Mouse (Mus musculus): ENCODE results near the gene Cacng2. TPM values are rescaled to one million over a fixed set of nuclear protein-coding genes. Genes with fewer than 3 reads are reported as not detected.

Gene Cacng2
- polyA plus RNA-seq, 1 experiment from 2014 or later: 15.7 TPM

DNA sequence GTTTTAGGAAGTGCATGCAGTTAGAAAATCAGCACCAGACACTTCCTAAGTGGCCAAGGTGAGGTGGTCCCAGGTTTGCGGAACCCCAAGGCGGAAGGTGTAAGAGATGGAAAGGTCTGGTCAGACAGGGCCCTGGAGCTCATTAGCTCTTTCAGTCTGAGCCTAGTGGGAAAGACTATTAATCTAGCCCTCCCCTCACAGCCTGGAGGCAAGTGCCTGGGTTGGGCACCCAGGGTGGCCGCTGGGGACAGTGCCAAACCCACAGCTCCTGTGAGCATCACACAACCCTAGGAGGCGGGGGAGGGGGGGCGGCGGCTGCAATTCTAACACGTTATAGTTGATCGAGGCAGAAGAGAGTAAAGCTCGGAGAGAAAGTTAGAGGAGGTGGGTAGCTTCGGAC, 3.6 kb downstream of the Cacng2 start:
- 48% methylated on average over 10 of the region's 10 CpGs for WGBS
- peaks cover 20% of the 10 kb centered on the region for H3K4me1 ChIP-seq (ENCODE audit: control insufficient read depth, insufficient read depth, low read depth, low read length)
- no peaks in the 10 kb centered on the region for H3K27me3 ChIP-seq (replicated peaks; ENCODE audit: control insufficient read depth, insufficient read depth, low read length)
- peak overlapping the region; percentile 79 for H3K4me2 ChIP-seq (ENCODE audit: low read length)
- no peak overlapping the region for H3K27ac ChIP-seq (ENCODE audit: low read depth, low read length)
- H3K9ac ChIP-seq (ENCODE audit: low read depth, low read length): peak overlapping the region; percentile 91
- H3K4me3 ChIP-seq (ENCODE audit: low read length): peak overlapping the region; percentile 69
- no peaks in the 10 kb centered on the region for H3K9me3 ChIP-seq (ENCODE audit: control insufficient read depth, low read length)
- no peak for ATAC-seq
- H3K36me3 ChIP-seq (ENCODE audit: control insufficient read depth, insufficient read depth, low read length): no peaks in the 10 kb centered on the region

DNA sequence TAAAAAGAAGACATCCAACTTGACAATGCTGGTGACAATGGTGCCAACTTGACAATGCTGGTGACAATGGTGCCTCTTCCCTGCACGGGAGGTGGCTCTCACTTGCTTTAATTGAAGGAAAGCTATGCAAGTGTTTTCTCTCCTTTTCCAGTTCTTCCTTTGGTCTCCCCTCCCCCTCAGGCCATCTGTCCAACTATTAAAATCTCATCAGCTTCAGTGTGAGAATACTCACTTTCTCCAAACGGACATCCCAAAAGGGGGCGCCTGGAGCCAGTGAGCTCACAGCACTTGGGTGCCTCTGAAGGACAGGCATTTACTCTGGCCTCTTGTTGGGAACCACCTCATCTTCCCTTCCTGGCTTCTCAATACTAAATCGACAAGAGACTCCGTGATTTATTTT, 20.3 kb downstream of the Cacng2 start:
- Histone ChIP-seq H3K36me3 (ENCODE audit: control insufficient read depth, insufficient read depth, low read length) (no peaks in the 10 kb centered on the region), H3K9ac (ENCODE audit: low read depth, low read length) (no peak overlapping the region), H3K27ac (ENCODE audit: low read depth, low read length) (no peak overlapping the region), H3K27me3 (replicated peaks; ENCODE audit: control insufficient read depth, insufficient read depth, low read length) (no peaks in the 10 kb centered on the region), H3K4me2 (ENCODE audit: low read length) (no peak overlapping the region), H3K4me3 (ENCODE audit: low read length) (no peak overlapping the region), H3K9me3 (ENCODE audit: control insufficient read depth, low read length) (no peaks in the 10 kb centered on the region), H3K4me1 (ENCODE audit: control insufficient read depth, insufficient read depth, low read depth, low read length) (0 out of 2 replicates have a peak, but pooled peaks cover 4% of the 10 kb centered on the region)
- WGBS: 41% methylated on average over 5 of the region's 5 CpGs
- ATAC-seq: no peak

DNA sequence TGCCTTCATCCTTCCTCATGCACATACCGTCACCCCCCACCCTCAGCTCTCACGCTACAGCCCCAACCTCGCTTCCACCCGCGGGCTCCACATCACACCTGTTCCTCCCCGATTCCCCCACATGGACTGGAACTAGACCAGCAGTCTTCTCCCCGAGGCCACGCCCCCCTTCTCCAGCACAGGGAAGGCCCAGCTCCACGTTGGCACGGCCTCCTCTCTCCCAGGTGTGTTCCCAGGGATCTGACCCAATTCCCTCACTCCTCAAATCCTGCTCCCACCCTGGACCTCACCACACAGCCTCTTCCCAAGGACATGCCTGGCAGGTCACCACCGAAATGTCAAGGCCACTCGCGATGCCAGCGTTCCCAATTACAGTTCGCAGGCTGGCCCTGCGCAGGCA, 23.8 kb downstream of the Cacng2 start:
- H3K4me2 ChIP-seq (ENCODE audit: low read length): no peak overlapping the region
- no peaks in the 10 kb centered on the region for H3K36me3 ChIP-seq (ENCODE audit: control insufficient read depth, insufficient read depth, low read length)
- ATAC-seq: peak; percentile 37; the same call in 1 of the 2 replicates
- 86% methylated on average over 16 of the region's 16 CpGs for WGBS
- H3K27ac ChIP-seq (ENCODE audit: low read depth, low read length): no peak overlapping the region; the same call in 1 of the 2 replicates
- H3K9ac ChIP-seq (ENCODE audit: low read depth, low read length): no peak overlapping the region
- H3K4me1 ChIP-seq (ENCODE audit: control insufficient read depth, insufficient read depth, low read depth, low read length): 0 out of 2 replicates have a peak, but pooled peaks cover 4% of the 10 kb centered on the region
- no peaks in the 10 kb centered on the region for H3K27me3 ChIP-seq (replicated peaks; ENCODE audit: control insufficient read depth, insufficient read depth, low read length)
- H3K9me3 ChIP-seq (ENCODE audit: control insufficient read depth, low read length): no peaks in the 10 kb centered on the region
- H3K4me3 ChIP-seq (ENCODE audit: low read length): no peak overlapping the region

DNA sequence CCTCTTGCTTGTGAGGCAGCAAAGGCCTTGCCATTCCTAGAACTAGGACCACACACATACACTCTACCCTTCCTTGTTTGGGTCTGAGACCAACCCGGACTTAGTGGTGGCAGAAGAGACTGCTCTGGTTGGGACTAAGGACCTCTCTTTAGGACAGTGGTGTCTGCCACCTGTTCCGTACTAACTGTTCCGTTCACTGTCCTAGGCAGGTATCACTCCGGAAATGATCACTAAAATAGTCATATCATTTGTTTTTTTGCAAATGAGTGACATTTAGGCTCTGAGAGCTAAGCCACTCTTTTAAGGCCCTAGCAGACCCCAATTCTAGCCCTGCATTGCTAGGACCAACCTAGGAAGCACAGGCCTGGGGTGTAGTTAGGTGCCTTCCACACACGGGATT, 26.2 kb downstream of the Cacng2 start:
- Histone ChIP-seq H3K4me1 (ENCODE audit: control insufficient read depth, insufficient read depth, low read depth, low read length) (0 out of 2 replicates have a peak, but pooled peaks cover 4% of the 10 kb centered on the region), H3K27ac (ENCODE audit: low read depth, low read length) (no peak overlapping the region), H3K36me3 (ENCODE audit: control insufficient read depth, insufficient read depth, low read length) (no peaks in the 10 kb centered on the region), H3K4me2 (ENCODE audit: low read length) (no peak overlapping the region), H3K27me3 (replicated peaks; ENCODE audit: control insufficient read depth, insufficient read depth, low read length) (no peaks in the 10 kb centered on the region), H3K4me3 (ENCODE audit: low read length) (no peak overlapping the region), H3K9me3 (ENCODE audit: control insufficient read depth, low read length) (no peaks in the 10 kb centered on the region), H3K9ac (ENCODE audit: low read depth, low read length) (no peak overlapping the region)
- WGBS: 90% methylated on average over 5 of the region's 5 CpGs
- ATAC-seq: no peak

DNA sequence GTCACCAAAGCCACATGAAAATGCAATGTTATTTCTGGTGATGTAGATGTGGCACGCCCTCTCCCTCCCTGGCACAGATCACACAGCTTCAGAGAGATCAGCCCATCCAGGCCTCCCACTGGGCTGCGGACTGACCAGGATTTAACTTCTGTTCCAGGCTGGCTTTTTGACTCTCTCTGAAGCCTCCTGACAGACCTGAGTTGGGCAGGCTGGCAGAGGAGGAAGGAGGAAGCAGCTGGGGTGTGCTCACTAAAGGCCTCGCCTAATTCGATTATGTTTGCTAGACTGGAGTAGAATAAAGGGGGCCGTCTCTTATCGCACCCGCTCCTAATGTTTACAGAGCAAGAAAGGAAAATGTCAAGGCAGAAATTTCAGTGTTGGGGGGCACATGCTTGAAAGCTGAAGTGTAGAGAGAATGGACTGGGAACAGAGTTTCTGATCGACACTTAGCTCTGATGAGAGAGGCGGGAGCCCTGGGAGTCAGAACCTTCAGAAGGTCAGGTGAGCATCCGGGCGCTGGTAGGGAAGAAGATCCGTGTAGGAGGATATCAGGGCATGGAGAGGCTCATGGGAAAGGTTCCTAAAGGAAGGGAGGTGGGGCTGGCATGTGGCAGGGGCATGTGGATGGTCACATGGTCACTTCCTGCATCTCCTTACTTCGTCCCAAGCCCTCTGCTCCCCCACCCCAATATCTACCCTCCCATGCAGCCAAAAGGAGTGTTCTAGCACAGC, 36.8 kb downstream of the Cacng2 start:
- H3K27ac ChIP-seq (ENCODE audit: low read depth, low read length): peak overlapping the region; percentile 44; the same call in 1 of the 2 replicates
- H3K27me3 ChIP-seq (replicated peaks; ENCODE audit: control insufficient read depth, insufficient read depth, low read length): no peaks in the 10 kb centered on the region
- H3K36me3 ChIP-seq (ENCODE audit: control insufficient read depth, insufficient read depth, low read length): no peaks in the 10 kb centered on the region
- H3K4me2 ChIP-seq (ENCODE audit: low read length): no peak overlapping the region
- no peaks in the 10 kb centered on the region for H3K9me3 ChIP-seq (ENCODE audit: control insufficient read depth, low read length)
- H3K4me1 ChIP-seq (ENCODE audit: control insufficient read depth, insufficient read depth, low read depth, low read length): peaks cover 14% of the 10 kb centered on the region
- H3K9ac ChIP-seq (ENCODE audit: low read depth, low read length): no peak overlapping the region
- 27% methylated on average over 13 of the region's 13 CpGs for WGBS
- ATAC-seq: peak; percentile 55
- H3K4me3 ChIP-seq (ENCODE audit: low read length): no peak overlapping the region

DNA sequence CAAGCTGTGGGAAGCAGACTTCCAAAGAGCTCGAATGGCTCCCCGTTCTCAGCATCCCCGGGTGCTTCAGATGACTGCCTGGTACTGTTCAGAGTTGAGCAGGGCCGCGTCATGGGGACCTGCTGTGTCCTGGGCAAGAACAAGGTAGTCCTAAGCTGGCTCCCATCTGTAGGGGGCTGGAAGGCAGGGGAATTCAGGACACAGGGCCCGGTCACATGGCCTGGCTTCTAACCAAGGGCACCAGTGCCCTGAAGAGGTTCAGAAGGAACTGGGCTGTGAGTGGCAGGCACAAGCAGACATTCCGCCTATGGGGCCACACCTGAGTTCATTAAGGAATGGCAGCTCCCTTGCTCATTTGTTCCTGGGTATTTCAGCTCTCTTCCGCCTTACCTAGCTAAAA, 37.7 kb downstream of the Cacng2 start:
- no peak overlapping the region for H3K27ac ChIP-seq (ENCODE audit: low read depth, low read length)
- H3K27me3 ChIP-seq (replicated peaks; ENCODE audit: control insufficient read depth, insufficient read depth, low read length): no peaks in the 10 kb centered on the region
- no peaks in the 10 kb centered on the region for H3K9me3 ChIP-seq (ENCODE audit: control insufficient read depth, low read length)
- no peaks in the 10 kb centered on the region for H3K36me3 ChIP-seq (ENCODE audit: control insufficient read depth, insufficient read depth, low read length)
- 42% methylated on average over 8 of the region's 8 CpGs for WGBS
- H3K4me1 ChIP-seq (ENCODE audit: control insufficient read depth, insufficient read depth, low read depth, low read length): peaks cover 14% of the 10 kb centered on the region
- no peak for ATAC-seq
- no peak overlapping the region for H3K4me3 ChIP-seq (ENCODE audit: low read length)
- no peak overlapping the region for H3K4me2 ChIP-seq (ENCODE audit: low read length)
- no peak overlapping the region for H3K9ac ChIP-seq (ENCODE audit: low read depth, low read length)

DNA sequence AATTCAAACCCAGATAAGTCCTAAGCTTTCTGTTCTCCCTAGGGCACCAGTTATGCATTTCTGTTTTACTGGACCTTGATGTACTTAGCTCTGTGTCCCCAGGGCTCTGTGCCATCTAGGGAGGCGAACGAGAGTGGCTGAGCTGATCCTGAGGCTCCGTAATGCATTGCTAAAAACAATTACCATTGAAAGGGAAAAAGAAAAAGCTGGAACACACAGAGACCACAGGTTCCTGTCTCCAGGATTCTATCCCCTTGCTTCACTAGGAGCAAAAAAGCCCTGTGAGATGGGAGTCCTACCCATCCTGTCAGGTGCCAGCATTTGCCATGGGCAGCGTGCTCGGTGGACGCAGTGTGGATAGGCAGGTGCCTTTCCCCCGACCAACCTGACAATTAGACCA, 38.4 kb downstream of the Cacng2 start:
- peaks cover 14% of the 10 kb centered on the region for H3K4me1 ChIP-seq (ENCODE audit: control insufficient read depth, insufficient read depth, low read depth, low read length)
- no peaks in the 10 kb centered on the region for H3K27me3 ChIP-seq (replicated peaks; ENCODE audit: control insufficient read depth, insufficient read depth, low read length)
- no peak overlapping the region for H3K4me3 ChIP-seq (ENCODE audit: low read length)
- no peak overlapping the region for H3K4me2 ChIP-seq (ENCODE audit: low read length)
- no peak overlapping the region for H3K9ac ChIP-seq (ENCODE audit: low read depth, low read length)
- 73% methylated on average over 7 of the region's 7 CpGs for WGBS
- ATAC-seq: no peak
- H3K36me3 ChIP-seq (ENCODE audit: control insufficient read depth, insufficient read depth, low read length): no peaks in the 10 kb centered on the region
- no peak overlapping the region for H3K27ac ChIP-seq (ENCODE audit: low read depth, low read length)
- no peaks in the 10 kb centered on the region for H3K9me3 ChIP-seq (ENCODE audit: control insufficient read depth, low read length)

DNA sequence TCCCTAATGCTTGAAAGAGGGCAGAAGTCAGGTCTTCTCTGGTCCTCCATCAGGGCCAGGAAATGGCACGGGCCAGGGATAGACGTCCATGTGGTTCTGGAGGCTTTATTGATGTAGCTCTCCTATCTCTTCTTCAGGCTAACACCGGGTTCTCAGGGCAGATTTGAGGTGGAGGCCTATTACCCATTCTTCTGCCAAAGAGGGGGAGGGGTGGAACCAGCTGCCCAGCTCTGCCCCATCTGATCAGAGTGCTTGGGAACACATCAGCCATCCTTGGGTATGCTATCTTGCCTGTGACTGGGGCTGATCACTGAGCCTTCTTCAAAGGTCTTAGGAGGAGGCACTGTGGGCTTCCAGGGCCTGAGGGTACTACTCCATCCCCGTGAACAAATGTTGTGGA, 39.5 kb downstream of the Cacng2 start:
- Histone ChIP-seq H3K4me2 (ENCODE audit: low read length) (no peak overlapping the region), H3K9me3 (ENCODE audit: control insufficient read depth, low read length) (no peaks in the 10 kb centered on the region), H3K4me3 (ENCODE audit: low read length) (no peak overlapping the region), H3K27ac (ENCODE audit: low read depth, low read length) (no peak overlapping the region), H3K36me3 (ENCODE audit: control insufficient read depth, insufficient read depth, low read length) (no peaks in the 10 kb centered on the region), H3K4me1 (ENCODE audit: control insufficient read depth, insufficient read depth, low read depth, low read length) (peaks cover 14% of the 10 kb centered on the region), H3K27me3 (replicated peaks; ENCODE audit: control insufficient read depth, insufficient read depth, low read length) (no peaks in the 10 kb centered on the region), H3K9ac (ENCODE audit: low read depth, low read length) (no peak overlapping the region)
- no peak for ATAC-seq
- 87% methylated on average over 4 of the region's 4 CpGs for WGBS

DNA sequence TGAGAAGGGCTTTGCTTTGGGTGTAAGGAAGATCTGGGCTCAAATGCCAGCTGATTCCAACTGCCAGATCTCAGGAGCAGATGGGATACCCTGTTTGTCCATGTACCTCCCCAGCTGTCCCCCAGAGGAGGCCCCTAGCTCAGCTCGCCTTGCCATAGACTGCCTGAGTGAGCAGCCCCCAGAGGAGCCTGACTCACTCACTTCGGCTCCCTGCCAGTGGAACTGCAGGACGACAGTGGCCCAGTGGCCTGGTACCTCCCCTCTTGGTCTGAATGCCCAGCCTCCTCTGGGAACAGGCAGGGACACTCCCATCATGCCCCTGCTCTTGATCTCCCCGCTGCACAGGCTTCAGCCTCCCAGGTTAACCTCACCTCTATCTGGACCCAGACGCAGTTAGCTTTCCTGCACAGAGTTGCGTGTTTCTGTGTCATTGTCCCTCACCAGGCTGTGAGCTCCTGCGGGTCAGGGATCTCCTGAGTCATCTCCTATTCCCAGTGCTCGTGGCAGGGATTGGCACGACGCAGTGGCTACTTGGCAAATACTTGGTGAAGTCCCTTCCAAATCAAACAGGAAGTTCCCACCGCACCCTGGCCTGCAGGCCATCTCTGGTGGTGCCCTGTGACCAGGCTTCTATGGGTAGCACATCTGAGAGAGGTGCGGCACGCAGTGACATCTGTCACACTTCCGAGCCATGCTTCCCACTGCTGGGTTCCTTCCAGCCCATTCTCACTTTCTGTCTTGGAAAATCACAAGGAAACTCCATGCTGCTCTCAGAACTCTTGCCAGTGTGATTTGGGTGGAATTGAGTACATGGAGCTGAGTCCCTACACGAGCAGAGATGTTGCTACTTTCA, 40.8 kb downstream of the Cacng2 start:
- Histone ChIP-seq H3K4me3 (ENCODE audit: low read length) (no peak overlapping the region), H3K27me3 (replicated peaks; ENCODE audit: control insufficient read depth, insufficient read depth, low read length) (no peaks in the 10 kb centered on the region), H3K9me3 (ENCODE audit: control insufficient read depth, low read length) (no peaks in the 10 kb centered on the region), H3K27ac (ENCODE audit: low read depth, low read length) (no peak overlapping the region), H3K4me1 (ENCODE audit: control insufficient read depth, insufficient read depth, low read depth, low read length) (peaks cover 14% of the 10 kb centered on the region), H3K36me3 (ENCODE audit: control insufficient read depth, insufficient read depth, low read length) (no peaks in the 10 kb centered on the region), H3K9ac (ENCODE audit: low read depth, low read length) (no peak overlapping the region), H3K4me2 (ENCODE audit: low read length) (no peak overlapping the region)
- 64% methylated on average over 14 of the region's 15 CpGs for WGBS
- 0 out of 2 replicates have a peak, but pooled peaks have one; percentile 35 for ATAC-seq
